Mouse (Mus musculus): ENCODE measurements around the gene Hmga2.

GRCm38 (mm10) chr10:120472606-120473005 lies 3.7 kb downstream of the Hmga2 start:
- TF ChIP-seq CTCF (IDR thresholded peaks at IDR 0.05; ENCODE audit: low read depth) (no peak), EP300 (IDR thresholded peaks at IDR 0.05; ENCODE audit: low read depth) (no peak)

Measured in liver, embryonic 14.5 days (tissue).